Mouse (Mus musculus) neural tube, embryonic 13.5 days (tissue): ENCODE measurements around the gene Irs1. TPM values are rescaled to one million over a fixed set of nuclear protein-coding genes. Genes with fewer than 3 reads are reported as not detected.

Experiments
- ATAC-seq: fragments of 200-750 bp; cut with Nextera tagmentation; 2 replicates; pipeline ENCODE4 v1.8.0; 2017; ENCODE audit warnings: low read depth, mild to moderate bottlenecking, moderate TSS enrichment, moderate library complexity
- H3K27ac ChIP-seq: fragments of 300-500 bp; sonication (generic); replicated peaks from 2 replicates; pipeline ENCODE4 v1.5.1; 2015; ENCODE audit warnings: moderate library complexity, mild to moderate bottlenecking, inconsistent platforms
- H3K27me3 ChIP-seq: fragments of 300-500 bp; sonication (generic); 2 replicates; pipeline ENCODE4 v1.6.1; 2015; ENCODE audit warnings: mild to moderate bottlenecking, inconsistent platforms
- H3K36me3 ChIP-seq: fragments of 300-500 bp; sonication (generic); 2 replicates; pipeline ENCODE4 v1.6.1; 2015; ENCODE audit warnings: mild to moderate bottlenecking, inconsistent platforms
- H3K4me1 ChIP-seq: fragments of 300-500 bp; sonication (generic); replicated peaks from 2 replicates; pipeline ENCODE4 v1.6.1; 2015; ENCODE audit warnings: inconsistent platforms
- H3K4me2 ChIP-seq: fragments of 300-500 bp; sonication (generic); 2 replicates; pipeline ENCODE4 v1.6.1; 2015; ENCODE audit warnings: inconsistent platforms, mild to moderate bottlenecking, moderate library complexity
- H3K4me3 ChIP-seq: fragments of 300-500 bp; sonication (generic); 2 replicates; pipeline ENCODE4 v1.5.1; 2015; ENCODE audit warnings: mild to moderate bottlenecking, inconsistent platforms
- H3K9ac ChIP-seq: fragments of 300-500 bp; sonication (generic); 2 replicates; pipeline ENCODE4 v1.6.1; 2015; ENCODE audit warnings: moderate library complexity, mild to moderate bottlenecking, inconsistent platforms
- H3K9me3 ChIP-seq: fragments of 300-500 bp; sonication (generic); 2 replicates; pipeline ENCODE4 v1.6.1; 2016; ENCODE audit warnings: inconsistent platforms
- WGBS: fragments of 180-500 bp; shearing (Covaris S2); methylation state at CpG from one replicate; pipeline ENCODE4 v1.1.7; 2015; 5-methylcytosine and 5-hydroxymethylcytosine counted together
- polyA plus RNA-seq: library from polyadenylated mRNA; unstranded; fragments of >200 nt; fragmentation: Nextera tagmentation; extraction: Ambion mirVana; gene quantifications from 2 replicates; pipeline ENCODE4 v1.2.1, GENCODE M21; 2015

The Irs1 gene
- polyA plus RNA-seq, result 7.1 and 8.2 TPM in 2 replicates

- Histone ChIP-seq H3K9ac (peak within 1 kb of the TSS; percentile 83), H3K4me1 (peaks cover 55% of the 10 kb centered on the region), H3K9me3 (no peaks in the 10 kb centered on the region), H3K4me3 (peak within 1 kb of the TSS; percentile 69), H3K27ac (peak within 1 kb of the TSS; percentile 98), H3K36me3 (peaks cover 15% of the 10 kb centered on the region), H3K4me2 (peak within 1 kb of the TSS; percentile 85), H3K27me3 (no peaks in the 10 kb centered on the region)
- peak; percentile 84 for ATAC-seq
- under 1% methylated on average over 33 of the region's 60 CpGs for WGBS
These were observed at the start of gene Irs1 for GRCm38 (mm10) chr1:82291151-82291797. Gene Irs1 (minus strand): TSS chr1:82291416.

DNA sequence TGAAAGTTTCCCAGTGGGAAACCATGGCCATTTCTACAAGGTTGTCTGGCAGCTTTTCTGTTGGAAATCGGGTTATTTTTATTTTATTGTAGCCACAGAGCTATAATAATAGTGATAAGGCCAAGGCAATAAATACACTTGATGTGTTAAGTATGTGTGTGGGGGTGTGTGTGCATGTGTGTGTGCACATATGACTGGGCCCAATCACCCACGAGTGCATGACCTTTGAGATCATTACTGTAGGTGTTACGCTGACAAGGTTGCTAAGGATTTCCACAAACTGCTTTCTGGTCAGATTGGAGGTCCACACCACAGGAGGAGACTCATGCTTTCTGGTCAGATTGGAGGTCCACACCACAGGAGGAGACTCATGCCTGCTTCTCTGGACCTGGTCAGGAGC is 43.3 kb upstream of the Irs1 start:
- Histone ChIP-seq H3K36me3 (no peaks in the 10 kb centered on the region), H3K27ac (no peak overlapping the region)
- no peak for ATAC-seq

GRCm38 (mm10) chr1:82329954-82330247 is 38.7 kb upstream of the Irs1 start:
- H3K4me3 ChIP-seq, result no peak overlapping the region
- ATAC-seq, result no peak
- no peak overlapping the region for H3K27ac ChIP-seq
- H3K4me1 ChIP-seq, result peaks cover 14% of the 10 kb centered on the region
- no peak overlapping the region for H3K9ac ChIP-seq
- H3K9me3 ChIP-seq, result no peaks in the 10 kb centered on the region
- H3K27me3 ChIP-seq, result no peaks in the 10 kb centered on the region
- no peaks in the 10 kb centered on the region for H3K36me3 ChIP-seq
- H3K4me2 ChIP-seq, result no peak overlapping the region

More for the DNA sequence above, 43.3 kb upstream of the Irs1 start:
- no peak overlapping the region for H3K4me2 ChIP-seq
- WGBS, result 83% methylated on average over 3 of the region's 3 CpGs
- no peaks in the 10 kb centered on the region for H3K9me3 ChIP-seq
- H3K4me3 ChIP-seq, result no peak overlapping the region
- no peaks in the 10 kb centered on the region for H3K27me3 ChIP-seq
- H3K4me1 ChIP-seq, result peaks cover 10% of the 10 kb centered on the region
- H3K9ac ChIP-seq, result no peak overlapping the region

GRCm38 (mm10) chr1:82329237-82329953 is 38.2 kb upstream of the Irs1 start:
- WGBS, result 39% methylated on average over 4 of the region's 4 CpGs
- H3K27me3 ChIP-seq, result no peaks in the 10 kb centered on the region
- H3K9ac ChIP-seq, result no peak overlapping the region
- ATAC-seq, result no peak
- no peak overlapping the region for H3K27ac ChIP-seq
- no peak overlapping the region for H3K4me2 ChIP-seq
- H3K4me3 ChIP-seq, result no peak overlapping the region
- no peaks in the 10 kb centered on the region for H3K36me3 ChIP-seq
- H3K4me1 ChIP-seq, result peaks cover 19% of the 10 kb centered on the region
- no peaks in the 10 kb centered on the region for H3K9me3 ChIP-seq

GRCm38 (mm10) chr1:82328033-82328775 is 37.0 kb upstream of the Irs1 start:
- Histone ChIP-seq H3K4me3 (no peak overlapping the region), H3K9ac (no peak overlapping the region), H3K4me1 (peaks cover 29% of the 10 kb centered on the region), H3K4me2 (no peak overlapping the region), H3K27me3 (no peaks in the 10 kb centered on the region), H3K36me3 (no peaks in the 10 kb centered on the region), H3K9me3 (no peaks in the 10 kb centered on the region), H3K27ac (no peak overlapping the region)
- ATAC-seq, result no peak
- WGBS, result 90% methylated on average over 7 of the region's 7 CpGs

DNA sequence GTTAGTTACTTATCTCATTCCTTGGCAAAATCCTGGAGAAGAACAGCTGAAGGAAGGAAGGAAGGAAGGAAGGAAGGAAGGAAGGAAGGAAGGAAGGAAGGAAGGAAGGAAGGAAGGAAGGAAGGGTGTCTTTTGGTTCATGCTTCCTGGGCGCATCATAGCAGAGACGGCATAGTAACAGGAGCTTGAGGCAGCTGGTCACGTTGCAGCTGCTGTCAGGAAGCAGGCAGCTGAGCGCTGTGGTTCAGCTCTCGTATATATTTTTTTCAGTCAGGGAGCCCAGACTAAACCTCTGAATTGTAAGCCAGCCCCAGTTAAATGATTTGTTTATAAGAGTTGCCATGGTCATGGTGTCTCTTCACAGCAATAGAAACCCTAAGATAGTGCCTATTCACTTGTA is 34.9 kb upstream of the Irs1 start:
- Histone ChIP-seq H3K9ac (no peak overlapping the region), H3K9me3 (no peaks in the 10 kb centered on the region), H3K27ac (no peak overlapping the region), H3K4me2 (no peak overlapping the region), H3K4me3 (no peak overlapping the region), H3K36me3 (no peaks in the 10 kb centered on the region), H3K27me3 (no peaks in the 10 kb centered on the region), H3K4me1 (peaks cover 40% of the 10 kb centered on the region)
- no peak for ATAC-seq
- 72% methylated on average over 5 of the region's 5 CpGs for WGBS

DNA sequence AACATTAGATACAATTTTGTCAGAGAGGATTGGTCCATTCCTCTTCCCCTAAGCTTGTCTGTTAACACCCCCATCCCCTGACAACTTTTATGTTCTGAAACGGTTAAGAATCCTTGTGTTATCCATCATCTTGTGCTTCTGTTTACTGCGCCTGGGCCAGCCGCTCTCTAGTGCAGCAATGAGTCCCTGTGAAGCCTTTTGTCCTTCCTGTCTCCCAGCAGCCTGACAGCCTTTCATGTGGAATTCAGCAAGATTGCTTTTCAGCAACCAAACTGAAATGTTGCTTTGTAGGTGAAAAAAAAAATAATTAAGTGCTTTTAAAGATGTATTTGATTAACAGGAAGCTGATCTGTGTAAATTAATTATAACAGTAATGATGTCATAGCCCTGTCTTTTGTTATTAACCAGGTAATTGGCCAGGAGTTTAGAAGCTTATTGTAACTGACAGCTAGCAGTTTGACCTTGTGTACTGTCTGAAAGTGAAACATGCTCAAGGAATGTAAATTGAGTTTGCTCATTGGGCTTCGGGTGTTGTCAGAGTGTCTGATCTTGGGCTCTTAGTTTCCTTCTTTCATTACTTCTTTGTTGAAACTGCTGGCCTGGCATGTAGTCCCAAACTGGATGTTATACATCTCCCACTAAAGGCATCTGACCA is 33.0 kb upstream of the Irs1 start:
- Histone ChIP-seq H3K4me3 (no peak overlapping the region), H3K4me1 (peaks cover 50% of the 10 kb centered on the region), H3K9me3 (no peaks in the 10 kb centered on the region), H3K4me2 (no peak overlapping the region), H3K9ac (no peak overlapping the region), H3K36me3 (no peaks in the 10 kb centered on the region), H3K27ac (peak overlapping the region; percentile 62), H3K27me3 (no peaks in the 10 kb centered on the region)
- WGBS, result 8% methylated on average over 4 of the region's 4 CpGs
- ATAC-seq, result no peak

DNA sequence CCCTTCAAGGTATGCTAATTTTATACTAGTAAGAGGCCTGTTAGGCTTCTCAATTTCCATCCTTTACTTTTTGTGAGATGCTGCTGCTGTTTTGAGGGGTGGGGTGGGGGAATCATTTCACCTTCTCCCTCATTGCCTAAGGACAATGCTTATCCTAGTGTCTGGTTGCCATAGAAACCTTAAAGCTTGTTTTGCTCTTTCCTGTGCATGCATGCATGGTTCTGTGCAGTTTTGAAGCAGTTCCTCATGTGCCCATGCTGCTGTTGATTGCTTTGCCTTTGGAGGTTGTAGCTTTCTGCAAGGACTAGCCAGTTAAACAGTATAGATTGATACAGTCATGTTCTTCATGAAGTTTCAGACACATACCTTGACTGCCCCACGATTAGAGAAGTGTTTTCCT is 30.2 kb upstream of the Irs1 start:
- Histone ChIP-seq H3K9me3 (no peaks in the 10 kb centered on the region), H3K36me3 (no peaks in the 10 kb centered on the region), H3K4me1 (peaks cover 67% of the 10 kb centered on the region), H3K9ac (no peak overlapping the region), H3K4me3 (no peak overlapping the region), H3K27ac (0 out of 2 replicates have a peak overlapping the region, but pooled peaks have one; percentile 79), H3K27me3 (no peaks in the 10 kb centered on the region), H3K4me2 (no peak overlapping the region)
- ATAC-seq, result no peak
- 72% methylated on average over 1 of the region's 1 CpGs for WGBS

DNA sequence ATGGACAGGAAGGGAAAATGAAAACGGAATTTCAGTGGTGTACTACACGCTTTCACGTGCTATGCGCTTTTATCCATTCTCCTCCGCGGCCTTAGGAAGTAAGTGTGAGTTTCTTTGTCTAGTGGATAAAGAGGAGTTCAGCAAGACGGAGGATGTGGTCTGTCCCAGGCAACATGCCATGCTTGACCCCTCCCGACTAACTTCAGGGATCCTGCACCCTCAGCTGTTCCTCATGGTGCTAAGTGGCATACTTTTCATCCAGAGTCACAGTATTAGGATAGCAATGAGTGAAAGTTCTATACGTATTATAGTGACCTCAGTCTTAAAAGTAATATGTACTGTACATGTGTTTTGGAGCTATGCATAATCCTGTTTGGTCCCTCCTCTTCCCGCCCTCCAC is 29.6 kb upstream of the Irs1 start:
- H3K9me3 ChIP-seq, result no peaks in the 10 kb centered on the region
- 0 out of 2 replicates have a peak, but pooled peaks have one; percentile 1 for ATAC-seq
- no peaks in the 10 kb centered on the region for H3K36me3 ChIP-seq
- peaks cover 70% of the 10 kb centered on the region for H3K4me1 ChIP-seq
- WGBS, result 35% methylated on average over 10 of the region's 10 CpGs
- no peaks in the 10 kb centered on the region for H3K27me3 ChIP-seq
- peak overlapping the region; percentile 79 for H3K27ac ChIP-seq
- peak overlapping the region; percentile 39 for H3K4me2 ChIP-seq
- H3K4me3 ChIP-seq, result peak overlapping the region; percentile 0; the same call in 1 of the 2 replicates
- H3K9ac ChIP-seq, result 0 out of 2 replicates have a peak overlapping the region, but pooled peaks have one; percentile 31

GRCm38 (mm10) chr1:82320456-82320855 is 29.2 kb upstream of the Irs1 start:
- Histone ChIP-seq H3K4me2 (peak overlapping the region; percentile 39), H3K4me3 (peak overlapping the region; percentile 0; the same call in 1 of the 2 replicates), H3K4me1 (peaks cover 71% of the 10 kb centered on the region), H3K9me3 (no peaks in the 10 kb centered on the region), H3K36me3 (no peaks in the 10 kb centered on the region), H3K9ac (peak overlapping the region; percentile 31; the same call in 1 of the 2 replicates), H3K27ac (peak overlapping the region; percentile 79), H3K27me3 (no peaks in the 10 kb centered on the region)
- peak; percentile 10; the same call in 1 of the 2 replicates for ATAC-seq
- 32% methylated on average over 6 of the region's 6 CpGs for WGBS

DNA sequence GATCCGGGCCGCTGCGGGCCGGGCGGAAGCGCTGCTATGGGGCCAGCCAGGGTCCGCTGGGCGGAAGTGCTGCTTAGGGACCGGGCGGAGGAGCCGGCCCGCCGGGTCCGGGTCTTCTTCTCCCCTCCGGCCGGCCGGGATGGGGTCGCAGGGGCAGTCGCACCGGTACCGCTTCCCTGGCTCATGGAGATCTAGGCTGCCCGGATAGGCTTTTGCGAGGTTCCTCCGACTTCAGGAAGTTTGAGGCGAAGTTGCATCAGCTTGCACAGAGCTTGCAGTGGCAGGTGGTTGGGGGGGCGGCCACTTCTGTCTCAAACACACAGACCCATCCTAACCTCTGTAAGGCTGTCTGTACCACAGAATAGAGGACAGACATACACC is 25.5 kb upstream of the Irs1 start:
- 0% methylated on average over 24 of the region's 26 CpGs for WGBS

More for the DNA sequence above, 25.5 kb upstream of the Irs1 start:
- Histone ChIP-seq H3K36me3 (no peaks in the 10 kb centered on the region), H3K9me3 (no peaks in the 10 kb centered on the region), H3K4me1 (peaks cover 43% of the 10 kb centered on the region), H3K27ac (peak overlapping the region; percentile 98), H3K4me2 (peak overlapping the region; percentile 81), H3K27me3 (no peaks in the 10 kb centered on the region; the same call in 1 of the 2 replicates), H3K4me3 (peak overlapping the region; percentile 90), H3K9ac (peak overlapping the region; percentile 93)
- ATAC-seq, result peak; percentile 52
